Comparison of ENCODE assay signal across 12 mouse cellular contexts in the genomic region with DNA sequence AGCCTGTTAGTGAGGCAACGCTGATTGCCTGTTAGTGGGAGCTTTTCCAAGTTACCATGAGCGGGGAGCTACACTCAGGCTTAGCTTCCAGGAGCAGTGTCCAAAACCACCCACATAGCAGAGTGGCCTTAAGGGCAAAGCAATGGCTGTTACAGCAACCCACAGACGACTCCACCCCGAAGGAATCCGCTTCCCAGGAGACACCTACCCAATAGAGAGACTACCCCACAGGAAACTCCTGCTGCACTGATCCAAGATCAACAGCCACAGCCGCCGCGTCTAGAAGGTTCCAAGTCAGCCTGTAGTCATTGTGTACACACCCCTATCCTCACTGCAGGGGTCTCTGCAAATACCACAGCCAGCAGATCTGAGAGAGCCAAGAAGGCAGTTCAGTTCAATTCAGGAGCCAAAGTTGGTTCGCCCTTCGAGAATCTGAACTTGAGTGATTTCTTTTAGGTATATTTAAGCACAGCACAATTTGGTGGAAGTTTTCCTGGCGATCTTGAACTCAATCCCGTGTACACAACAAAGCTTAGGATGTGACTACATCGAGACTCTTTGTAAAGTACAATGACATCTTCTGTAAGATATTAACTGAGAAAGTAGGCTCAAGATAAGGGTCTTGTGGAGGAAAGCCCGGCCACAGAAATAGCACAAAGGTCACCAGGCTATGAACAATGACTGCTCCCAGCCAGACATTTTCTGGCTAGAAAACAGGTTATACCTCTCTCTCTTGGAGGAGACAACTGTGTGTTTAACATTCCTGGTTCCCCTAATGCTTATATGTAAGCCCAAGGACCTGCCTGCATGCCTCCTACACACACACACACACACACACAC. TPM values are rescaled to one million over a fixed set of nuclear protein-coding genes. Genes with fewer than 3 reads are reported as not detected.
A peak's percentile ranks its signal among the peaks of the same experiment; 100 is the strongest.
DNase-seq lines count a peak whose midpoint lies in the region; ATAC-seq lines count a peak whose summit lies in the region.
"Had no signal": no experiment of that assay in that cellular context is flagged by ENCODE, and none has a peak within 500 bp of the region (broad histone marks: within the 10 kb centered on the region; RNA-seq: fewer than 3 reads in every experiment).

No protein-coding gene starts in this region.

- H3K9me3 ChIP-seq in hindbrain, embryonic 10.5 days, result 0 out of 2 replicates have a peak, but pooled peaks cover 6% of the 10 kb centered on the region
- H3K9me3 ChIP-seq in hindbrain, embryonic 12.5 days (replicated peaks), result no peaks in the 10 kb centered on the region
- no peaks in the 10 kb centered on the region for H3K9me3 ChIP-seq in intestine, embryonic 16.5 days (ENCODE audit: control insufficient read depth, low read length)
- H3K9me3 ChIP-seq: forebrain, embryonic 15.5 days; midbrain, embryonic 12.5 days had no signal

- DNase-seq in hindbrain, embryonic 10.5 days (ENCODE audit: low spot score), result no peak
- DNase-seq in Muller cell, postnatal 12 days (ENCODE audit: inconsistent ontology term), result peak; percentile 38
- DNase-seq in heart, adult 8-10 months (ENCODE audit: low spot score), result peak; percentile 65
- no peak for DNase-seq in frontal cortex, postnatal 10 days (ENCODE audit: low spot score in 2 of 2)
- no peak for DNase-seq in thymus, postnatal 36 days
- DNase-seq in cerebellum, postnatal 36 days, result no peak
- DNase-seq: cerebellum, adult 9-10 months; kidney, adult 8-10 months had no signal

- 73% methylated on average over 14 of the region's 14 CpGs for WGBS in hindbrain, embryonic 10.5 days
- WGBS in hindbrain, embryonic 12.5 days, result 65% methylated on average over 14 of the region's 14 CpGs
- WGBS in intestine, embryonic 16.5 days, result 47% methylated on average over 14 of the region's 14 CpGs

- no peaks in the 10 kb centered on the region for H3K36me3 ChIP-seq in hindbrain, embryonic 10.5 days
- H3K36me3 ChIP-seq in hindbrain, embryonic 12.5 days, result no peaks in the 10 kb centered on the region
- H3K36me3 ChIP-seq in intestine, embryonic 16.5 days (ENCODE audit: control insufficient read depth, insufficient read depth, low read length), result no peaks in the 10 kb centered on the region
- H3K36me3 ChIP-seq: forebrain, embryonic 15.5 days; midbrain, embryonic 12.5 days had no signal

- peaks cover 33% of the 10 kb centered on the region; the same call in 1 of the 2 replicates for H3K27me3 ChIP-seq in hindbrain, embryonic 10.5 days (ENCODE audit: insufficient read depth, poor library complexity, severe bottlenecking)
- 0 out of 2 replicates have a peak, but pooled peaks cover 4% of the 10 kb centered on the region for H3K27me3 ChIP-seq in hindbrain, embryonic 12.5 days
- H3K27me3 ChIP-seq in intestine, embryonic 16.5 days (replicated peaks; ENCODE audit: control insufficient read depth, insufficient read depth, low read length), result no peaks in the 10 kb centered on the region
- H3K27me3 ChIP-seq: forebrain, embryonic 15.5 days had no signal

- H3K4me3 ChIP-seq in hindbrain, embryonic 10.5 days, result no peak overlapping the region
- H3K4me3 ChIP-seq in hindbrain, embryonic 12.5 days, result no peak overlapping the region
- H3K4me3 ChIP-seq in intestine, embryonic 16.5 days (ENCODE audit: low read length), result no peak overlapping the region
- H3K4me3 ChIP-seq: forebrain, embryonic 15.5 days; midbrain, embryonic 12.5 days had no signal

- no peak for ATAC-seq in hindbrain, embryonic 12.5 days (ENCODE audit: low FRiP score)
- peak; percentile 52 for ATAC-seq in intestine, embryonic 16.5 days
- ATAC-seq: forebrain, embryonic 15.5 days had no signal

- H3K4me1 ChIP-seq in hindbrain, embryonic 10.5 days (replicated peaks), result peaks cover 22% of the 10 kb centered on the region
- H3K4me1 ChIP-seq in hindbrain, embryonic 12.5 days, result peaks cover 11% of the 10 kb centered on the region
- peaks cover 22% of the 10 kb centered on the region for H3K4me1 ChIP-seq in intestine, embryonic 16.5 days (ENCODE audit: control insufficient read depth, insufficient read depth, low read length)

- peak overlapping the region; percentile 29; the same call in 1 of the 2 replicates for H3K27ac ChIP-seq in hindbrain, embryonic 10.5 days
- no peak overlapping the region for H3K27ac ChIP-seq in hindbrain, embryonic 12.5 days
- peak overlapping the region; percentile 87 for H3K27ac ChIP-seq in intestine, embryonic 16.5 days (ENCODE audit: low read length)
- H3K27ac ChIP-seq: forebrain, embryonic 15.5 days; midbrain, embryonic 12.5 days had no signal

- H3K9ac ChIP-seq in hindbrain, embryonic 12.5 days, result no peak overlapping the region
- H3K9ac ChIP-seq in intestine, embryonic 16.5 days (ENCODE audit: low read depth, low read length), result 0 out of 2 replicates have a peak overlapping the region, but pooled peaks have one; percentile 20
- H3K9ac ChIP-seq: forebrain, embryonic 15.5 days; midbrain, embryonic 12.5 days had no signal

- H3K4me2 ChIP-seq in hindbrain, embryonic 12.5 days (replicated peaks), result no peak overlapping the region
- peak overlapping the region; percentile 17; the same call in 1 of the 2 replicates for H3K4me2 ChIP-seq in intestine, embryonic 16.5 days (ENCODE audit: low read depth, low read length)
- H3K4me2 ChIP-seq: forebrain, embryonic 15.5 days; midbrain, embryonic 12.5 days had no signal

RNA-seq across cellular contexts. Expression of gene Arhgap8, which starts 7.1 kb away (rescaled TPM):
- 3.5 and 3.8 TPM in 2 replicates for polyA plus RNA-seq in hindbrain, embryonic 10.5 days (2016; fragmentation: Nextera tagmentation; extraction: Ambion mirVana)
- 2.5 and 2.9 TPM in 2 replicates for polyA plus RNA-seq in hindbrain, embryonic 12.5 days (2016; fragmentation: Nextera tagmentation; extraction: Ambion mirVana)
- 1 to 10 TPM in 2 of 4 experiments, under 1 TPM in 2; 0.83 to 1.3 (median 1.0) TPM for total RNA-seq in heart, adult 8-10 months (2022)
- polyA plus RNA-seq in intestine, embryonic 16.5 days (2015; fragmentation: Nextera tagmentation; extraction: Ambion mirVana), result 14.3 and 16.3 TPM in 2 replicates

RNA-seq across cellular contexts. Expression of gene Prr5, which starts 43.4 kb away (rescaled TPM):
- 17.9 and 20.4 TPM in 2 replicates for polyA plus RNA-seq in hindbrain, embryonic 10.5 days (2016; fragmentation: Nextera tagmentation; extraction: Ambion mirVana)
- polyA plus RNA-seq in hindbrain, embryonic 12.5 days (2016; fragmentation: Nextera tagmentation; extraction: Ambion mirVana), result 17.9 and 19.4 TPM in 2 replicates
- total RNA-seq in heart, adult 8-10 months (2022), result 1 to 10 TPM; 2.5 to 4.3 (median 3.1) TPM
- polyA plus RNA-seq in intestine, embryonic 16.5 days (2015; fragmentation: Nextera tagmentation; extraction: Ambion mirVana), result 69.1 and 81.3 TPM in 2 replicates

Comparison
In these comparisons a context has a peak if more than half of its experiments do, and no peak if none do; other contexts are left out.
1. DNase-seq: peak in Muller cell, postnatal 12 days (single experiment) and heart, adult 8-10 months (single experiment); none in hindbrain, embryonic 10.5 days (single experiment), frontal cortex, postnatal 10 days (0 of 2), thymus, postnatal 36 days (0 of 2) and cerebellum, postnatal 36 days (0 of 2).